ENCODE assay signal across 10 mouse cellular contexts in genomic region chr14:11822830-11823700, GRCm38 (mm10).
DNase-seq lines count a peak whose midpoint lies in the region; ATAC-seq and TF ChIP-seq lines count a peak whose summit lies in the region.
"Had no signal": no experiment of that assay in that cellular context is flagged by ENCODE, and none has a peak within 500 bp of the region (broad histone marks: within the 10 kb centered on the region; RNA-seq: fewer than 3 reads in every experiment).

No protein-coding gene starts in this region.

- 0 out of 2 replicates have a peak overlapping the region, but pooled peaks have one; percentile 11 for H3K27ac ChIP-seq in embryonic facial prominence, embryonic 12.5 days
- no peak overlapping the region for H3K27ac ChIP-seq in embryonic facial prominence, embryonic 10.5 days (replicated peaks)
- H3K27ac ChIP-seq in forebrain, postnatal 0 days (ENCODE audit: low read depth, low read length): no peak overlapping the region
- H3K27ac ChIP-seq in layer of hippocampus, adult 2 months: peak overlapping the region; percentile 21; the same call in 1 of the 2 replicates

- no peak for TF ChIP-seq POLR2A in brain, embryonic 14.5 days (IDR thresholded peaks at IDR 0.05; ENCODE audit: borderline replicate concordance, extremely low read depth, insufficient read depth, insufficient read length, poor library complexity, severe bottlenecking)

- no peak overlapping the region; the same call in 1 of the 2 replicates for H3K9ac ChIP-seq in embryonic facial prominence, embryonic 12.5 days
- H3K9ac ChIP-seq in forebrain, postnatal 0 days: no peak overlapping the region

- no peaks in the 10 kb centered on the region for H3K36me3 ChIP-seq in embryonic facial prominence, embryonic 12.5 days
- H3K36me3 ChIP-seq in embryonic facial prominence, embryonic 10.5 days (replicated peaks): no peaks in the 10 kb centered on the region
- H3K36me3 ChIP-seq in forebrain, postnatal 0 days (ENCODE audit: insufficient read depth): no peaks in the 10 kb centered on the region

- no peak overlapping the region for H3K4me2 ChIP-seq in embryonic facial prominence, embryonic 12.5 days (replicated peaks)
- H3K4me2 ChIP-seq in forebrain, postnatal 0 days (ENCODE audit: low read depth): no peak overlapping the region
- H3K4me2 ChIP-seq: liver, embryonic 11.5 days had no signal

- no peak for DNase-seq in embryonic facial prominence, embryonic 10.5 days (ENCODE audit: low spot score)
- peak; percentile 51 for DNase-seq in brain, embryonic 14.5 days (ENCODE audit: low read depth)
- peak; percentile 24 for DNase-seq in forebrain, postnatal 0 days
- DNase-seq in layer of hippocampus, adult 2 months (ENCODE audit: low spot score in 2 of 2): peak in 1 of 2 experiments; percentile 31
- no peak for DNase-seq in spleen, postnatal 36 days (ENCODE audit: low spot score in 2 of 2)
- DNase-seq in adipocyte (ENCODE audit: low spot score): no peak
- no peak for DNase-seq in gastrocnemius, adult 8-10 months (ENCODE audit: low spot score in 2 of 2)

- H3K4me1 ChIP-seq in embryonic facial prominence, embryonic 12.5 days: peaks cover 30% of the 10 kb centered on the region
- peaks cover 41% of the 10 kb centered on the region for H3K4me1 ChIP-seq in embryonic facial prominence, embryonic 10.5 days
- no peaks in the 10 kb centered on the region for H3K4me1 ChIP-seq in forebrain, postnatal 0 days (ENCODE audit: insufficient read depth)

- WGBS in embryonic facial prominence, embryonic 12.5 days: 40% methylated on average over 7 of the region's 7 CpGs
- WGBS in embryonic facial prominence, embryonic 10.5 days: 57% methylated on average over 7 of the region's 7 CpGs
- 55% methylated on average over 7 of the region's 7 CpGs for WGBS in forebrain, postnatal 0 days

- no peak overlapping the region for H3K4me3 ChIP-seq in embryonic facial prominence, embryonic 12.5 days
- H3K4me3 ChIP-seq in embryonic facial prominence, embryonic 10.5 days: no peak overlapping the region
- H3K4me3 ChIP-seq in forebrain, postnatal 0 days (ENCODE audit: low read depth, low read length): no peak overlapping the region
- no peak overlapping the region for H3K4me3 ChIP-seq in layer of hippocampus, adult 2 months

- no peak for ATAC-seq in embryonic facial prominence, embryonic 12.5 days (ENCODE audit: insufficient number of reproducible peaks, insufficient read depth, low FRiP score, low TSS enrichment)
- ATAC-seq in forebrain, postnatal 0 days: no peak; the same call in 1 of the 2 replicates
- ATAC-seq: Patski had no signal

- no peak for TF ChIP-seq CTCF in brain, embryonic 14.5 days (IDR thresholded peaks at IDR 0.05; ENCODE audit: borderline replicate concordance, extremely low read depth, insufficient read depth, insufficient read length)
- TF ChIP-seq CTCF in forebrain, postnatal 0 days (IDR thresholded peaks at IDR 0.05; ENCODE audit: low read depth): no peak
- no peak for TF ChIP-seq CTCF in layer of hippocampus, adult 2 months (conservative IDR thresholded peaks at IDR 0.05)

- no peaks in the 10 kb centered on the region for H3K27me3 ChIP-seq in embryonic facial prominence, embryonic 12.5 days
- H3K27me3 ChIP-seq in embryonic facial prominence, embryonic 10.5 days (replicated peaks; ENCODE audit: low read depth, poor library complexity, severe bottlenecking): no peaks in the 10 kb centered on the region
- no peaks in the 10 kb centered on the region for H3K27me3 ChIP-seq in forebrain, postnatal 0 days (ENCODE audit: insufficient read depth, low read length)
- H3K27me3 ChIP-seq: Patski had no signal

- H3K9me3 ChIP-seq in embryonic facial prominence, embryonic 12.5 days: no peaks in the 10 kb centered on the region
- no peaks in the 10 kb centered on the region for H3K9me3 ChIP-seq in embryonic facial prominence, embryonic 10.5 days
- H3K9me3 ChIP-seq in forebrain, postnatal 0 days (ENCODE audit: low read length): no peaks in the 10 kb centered on the region

Comparison
In these comparisons a context has a peak if more than half of its experiments do, and no peak if none do; other contexts are left out.
1. H3K27ac ChIP-seq: peak in embryonic facial prominence, embryonic 12.5 days (single experiment) and layer of hippocampus, adult 2 months (single experiment); none in embryonic facial prominence, embryonic 10.5 days (single experiment) and forebrain, postnatal 0 days (single experiment).
2. DNase-seq: peak in brain, embryonic 14.5 days (single experiment) and forebrain, postnatal 0 days (single experiment); none in embryonic facial prominence, embryonic 10.5 days (single experiment), spleen, postnatal 36 days (0 of 2), adipocyte (single experiment) and gastrocnemius, adult 8-10 months (0 of 2).